Mouse (Mus musculus): ENCODE data around the gene Zfp566. TPM values are rescaled to one million over a fixed set of nuclear protein-coding genes. Genes with fewer than 3 reads are reported as not detected.

Zfp566 gene
- total and polyA plus RNA-seq, 3 experiments: 4.9 to 9.1 (median 6.5) TPM

GRCm38 (mm10) chr7:30090092-30090969, at the start of gene Zfp566, which contains the start of gene Gm26920 (continued):
- peak; percentile 45; the same call in 1 of the 2 replicates for TF ChIP-seq IRF4 (IDR thresholded peaks at IDR 0.05; ENCODE audit: low read depth, low read length)

- no peak for TF ChIP-seq RAD21 (IDR thresholded peaks at IDR 0.05; ENCODE audit: low read depth, low read length)
- TF ChIP-seq ELF1 (IDR thresholded peaks at IDR 0.05; ENCODE audit: low read depth, low read length): no peak
- TF ChIP-seq HCFC1 (IDR thresholded peaks at IDR 0.05; ENCODE audit: low read depth, low read length): no peak
- no peak for TF ChIP-seq BHLHE40 (IDR thresholded peaks at IDR 0.05; ENCODE audit: low read depth, low read length)
- no peak for TF ChIP-seq USF2 (conservative IDR thresholded peaks at IDR 0.05; ENCODE audit: low read depth, low read length)
- dilution Hi-C loops (cut with MboI; ENCODE audit: extremely low pct_ligation_motif_present, extremely low pct_unique_long_range_greater_than_20kb, low sequenced_read_pairs) (no loop called here), in situ Hi-C loops (cut with MboI; ENCODE audit: low pct_ligation_motif_present, low pct_unique_long_range_greater_than_20kb, low sequenced_read_pairs) (no loop called here)
- DNase-seq (ENCODE audit: extremely low read depth): no peak
- H3K36me3 ChIP-seq (replicated peaks in 1 of 2; ENCODE audit: control insufficient read depth in 1 of 2, insufficient read depth in 1 of 2, low read length in 1 of 2): peaks cover 39 to 87% of the 10 kb centered on the region in 2 experiments
- H3K9ac ChIP-seq (ENCODE audit: insufficient read depth, low read depth): no peak overlapping the region
- H3K27ac ChIP-seq (ENCODE audit: insufficient read depth, low read depth): no peak overlapping the region
- peaks cover 29% of the 10 kb centered on the region for H3K9me3 ChIP-seq (replicated peaks; ENCODE audit: low read length)
- no peak overlapping the region for H3K4me3 ChIP-seq (replicated peaks in 1 of 3; ENCODE audit: low read depth in 2 of 3, low read length in 2 of 3, poor library complexity in 1 of 3)
- peaks cover 0 to 6% of the 10 kb centered on the region in 2 experiments; a peak in 2 of 4 replicates for H3K4me1 ChIP-seq (ENCODE audit: control insufficient read depth in 1 of 2, insufficient read depth in 2 of 2)
- H3K79me2 ChIP-seq (replicated peaks; ENCODE audit: control insufficient read depth, extremely low read depth, insufficient read depth, poor library complexity, severe bottlenecking): no peaks in the 10 kb centered on the region
- no peaks in the 10 kb centered on the region for H3K27me3 ChIP-seq (replicated peaks)
- H3K4me2 ChIP-seq (ENCODE audit: insufficient read depth, low read depth, poor library complexity, severe bottlenecking): no peak overlapping the region
Observed at GRCm38 (mm10) chr7:30136826-30137225, 46.5 kb upstream of the Zfp566 start.

DNA sequence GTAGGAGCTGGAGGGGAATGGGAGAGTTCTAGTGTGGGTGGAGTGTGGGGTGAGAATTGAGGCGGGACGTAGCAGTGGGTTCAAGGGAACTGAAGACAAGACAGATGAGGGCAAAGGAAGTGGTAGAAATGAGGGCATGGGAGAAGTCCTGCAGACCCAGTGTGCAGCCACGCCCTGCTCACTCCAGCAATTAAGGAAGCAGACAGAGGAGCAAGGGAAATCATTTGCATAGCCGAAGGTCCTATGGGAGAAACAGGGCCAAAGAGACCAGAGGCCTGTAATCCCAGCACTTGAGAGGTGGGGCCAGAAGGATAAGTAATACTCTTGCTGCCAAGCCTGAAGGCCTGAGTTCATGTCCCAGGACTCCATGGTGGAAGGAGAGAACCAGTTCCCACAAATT, 42.1 kb upstream of the Zfp566 start:
- peaks cover 0 to 6% of the 10 kb centered on the region in 2 experiments; a peak in 2 of 4 replicates for H3K4me1 ChIP-seq (ENCODE audit: control insufficient read depth in 1 of 2, insufficient read depth in 2 of 2)
- no peak overlapping the region for H3K9ac ChIP-seq (ENCODE audit: insufficient read depth, low read depth)
- in situ Hi-C loops (cut with MboI; ENCODE audit: low pct_ligation_motif_present, low pct_unique_long_range_greater_than_20kb, low sequenced_read_pairs): no loop called here
- dilution Hi-C loops (cut with MboI; ENCODE audit: extremely low pct_ligation_motif_present, extremely low pct_unique_long_range_greater_than_20kb, low sequenced_read_pairs): no loop called here
- TF ChIP-seq POLR2AphosphoS2 (IDR thresholded peaks at IDR 0.05; ENCODE audit: low read depth, low read length) (no peak), TBP (conservative IDR thresholded peaks at IDR 0.05; ENCODE audit: low read depth, low read length) (no peak), HCFC1 (IDR thresholded peaks at IDR 0.05; ENCODE audit: low read depth, low read length) (no peak), KAT2A (IDR thresholded peaks at IDR 0.05; ENCODE audit: insufficient replicate concordance, low read length) (no peak)
- H3K79me2 ChIP-seq (replicated peaks; ENCODE audit: control insufficient read depth, extremely low read depth, insufficient read depth, poor library complexity, severe bottlenecking): no peaks in the 10 kb centered on the region
- no peak overlapping the region for H3K4me3 ChIP-seq (replicated peaks in 1 of 3; ENCODE audit: low read depth in 2 of 3, low read length in 2 of 3, poor library complexity in 1 of 3)
- H3K27me3 ChIP-seq (replicated peaks): no peaks in the 10 kb centered on the region
- no peak overlapping the region for H3K27ac ChIP-seq (ENCODE audit: insufficient read depth, low read depth)
- H3K36me3 ChIP-seq (replicated peaks in 1 of 2; ENCODE audit: control insufficient read depth in 1 of 2, insufficient read depth in 1 of 2, low read length in 1 of 2): peaks cover 48 to 87% of the 10 kb centered on the region in 2 experiments
- no peak for DNase-seq (ENCODE audit: extremely low read depth)
- peaks cover 17% of the 10 kb centered on the region for H3K9me3 ChIP-seq (replicated peaks; ENCODE audit: low read length)
- no peak overlapping the region for H3K4me2 ChIP-seq (ENCODE audit: insufficient read depth, low read depth, poor library complexity, severe bottlenecking)

Data from CH12.LX (cell line).